Comparison of ENCODE assay signal across 9 mouse cellular contexts in the genomic region with DNA sequence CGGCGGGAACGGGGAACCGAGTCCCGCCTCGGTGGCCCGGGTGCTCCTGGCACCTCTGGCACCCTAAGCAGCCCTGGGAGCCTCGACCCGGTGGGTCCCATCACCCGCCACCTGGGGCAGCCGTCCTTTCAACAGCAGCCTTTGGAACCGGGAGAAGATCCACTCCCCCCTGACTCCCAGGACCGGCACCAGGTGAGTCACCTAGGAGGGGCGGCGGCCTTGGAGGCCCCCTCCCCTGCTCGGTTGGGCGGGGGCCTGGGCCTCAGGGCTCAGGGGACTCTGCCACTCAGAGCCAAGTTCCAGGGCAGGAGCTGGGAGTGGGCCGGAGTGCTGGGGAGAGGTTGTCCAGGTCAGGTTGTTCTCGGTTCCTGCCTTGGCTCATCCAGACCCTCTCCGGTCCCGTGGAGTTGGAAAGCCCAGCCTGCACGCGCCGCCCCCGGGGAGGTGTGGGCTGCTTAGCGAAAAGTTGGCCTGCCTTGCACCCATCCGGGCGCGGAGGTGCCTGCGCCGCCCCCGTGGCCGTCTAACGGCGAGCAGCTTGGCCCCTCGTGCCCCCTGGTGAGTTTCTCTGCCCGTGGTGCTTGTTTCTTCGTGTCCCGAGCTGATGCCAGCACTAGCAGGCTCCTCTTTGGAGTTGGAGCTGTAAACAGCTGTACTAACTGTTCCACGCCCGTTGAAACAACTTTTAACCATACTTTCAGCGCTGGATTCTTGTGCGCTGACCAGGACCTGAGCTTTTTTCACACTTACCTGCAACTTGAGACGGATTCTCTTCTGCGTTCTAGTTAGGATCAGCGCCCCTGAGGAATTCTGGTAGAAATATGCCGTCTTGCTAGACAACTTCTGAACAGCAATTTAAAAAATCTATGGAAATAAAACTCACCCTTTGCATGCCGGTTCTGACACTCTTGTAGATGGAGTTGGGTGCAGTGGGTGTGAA. TPM values are rescaled to one million over a fixed set of nuclear protein-coding genes. Genes with fewer than 3 reads are reported as not detected.
DNase-seq lines count a peak whose midpoint lies in the region; ATAC-seq and TF ChIP-seq lines count a peak whose summit lies in the region.
"Had no signal": no experiment of that assay in that cellular context is flagged by ENCODE, and none has a peak within 500 bp of the region (broad histone marks: within the 10 kb centered on the region; RNA-seq: fewer than 3 reads in every experiment).

No protein-coding gene starts in this region.

- no peaks in the 10 kb centered on the region for H3K4me1 ChIP-seq in brown adipose tissue, adult 24 weeks (ENCODE audit: control insufficient read depth, insufficient read depth, insufficient read length, low read length)
- H3K4me1 ChIP-seq in hindbrain, embryonic 12.5 days, result no peaks in the 10 kb centered on the region
- no peaks in the 10 kb centered on the region for H3K4me1 ChIP-seq in limb, embryonic 14.5 days (ENCODE audit: control insufficient read depth, insufficient read depth, low read length)
- H3K4me1 ChIP-seq in midbrain, embryonic 12.5 days, result 0 out of 2 replicates have a peak, but pooled peaks cover 4% of the 10 kb centered on the region
- no peaks in the 10 kb centered on the region for H3K4me1 ChIP-seq in stomach, postnatal 0 days (replicated peaks; ENCODE audit: control insufficient read depth, insufficient read depth)

- no peaks in the 10 kb centered on the region for H3K9me3 ChIP-seq in hindbrain, embryonic 12.5 days (replicated peaks)
- no peaks in the 10 kb centered on the region for H3K9me3 ChIP-seq in limb, embryonic 14.5 days (ENCODE audit: control insufficient read depth, low read length)
- no peaks in the 10 kb centered on the region for H3K9me3 ChIP-seq in midbrain, embryonic 12.5 days
- H3K9me3 ChIP-seq in stomach, postnatal 0 days (ENCODE audit: control insufficient read depth, low read length), result no peaks in the 10 kb centered on the region

- TF ChIP-seq POLR2A in limb, embryonic 14.5 days (IDR thresholded peaks at IDR 0.05; ENCODE audit: borderline replicate concordance, extremely low read depth, insufficient read depth, insufficient read length), result no peak

- peaks cover 17% of the 10 kb centered on the region for H3K27me3 ChIP-seq in hindbrain, embryonic 12.5 days
- peaks cover 2% of the 10 kb centered on the region; the same call in 1 of the 2 replicates for H3K27me3 ChIP-seq in limb, embryonic 14.5 days (ENCODE audit: control insufficient read depth, insufficient read depth, low read length)
- peaks cover 26% of the 10 kb centered on the region for H3K27me3 ChIP-seq in midbrain, embryonic 12.5 days
- H3K27me3 ChIP-seq in stomach, postnatal 0 days (ENCODE audit: control insufficient read depth, insufficient read depth, low read length), result no peaks in the 10 kb centered on the region

- no peak for TF ChIP-seq EP300 in stomach, postnatal 0 days (optimal IDR thresholded peaks at IDR 0.05)

- no peak; the same call in none of the 2 replicates for ATAC-seq in hindbrain, embryonic 12.5 days (ENCODE audit: low FRiP score)
- ATAC-seq in limb, embryonic 14.5 days (ENCODE audit: low FRiP score, low read depth), result no peak
- ATAC-seq in midbrain, embryonic 12.5 days (ENCODE audit: low FRiP score, low read depth), result no peak; the same call in none of the 2 replicates
- ATAC-seq in stomach, postnatal 0 days (ENCODE audit: low FRiP score, low TSS enrichment), result peak; percentile 58

- peak overlapping the region; percentile 49; the same call in 1 of the 2 replicates for H3K9ac ChIP-seq in hindbrain, embryonic 12.5 days
- H3K9ac ChIP-seq in limb, embryonic 14.5 days (ENCODE audit: low read depth, low read length, severe bottlenecking), result peak overlapping the region; percentile 49
- H3K9ac ChIP-seq in midbrain, embryonic 12.5 days (replicated peaks), result peak overlapping the region; percentile 46
- peak overlapping the region; percentile 50 for H3K9ac ChIP-seq in stomach, postnatal 0 days (ENCODE audit: low read length)

- 33% methylated on average over 45 of the region's 48 CpGs for WGBS in hindbrain, embryonic 12.5 days
- WGBS in limb, embryonic 14.5 days, result 26% methylated on average over 32 of the region's 48 CpGs
- WGBS in midbrain, embryonic 12.5 days, result 23% methylated on average over 45 of the region's 48 CpGs
- WGBS in stomach, postnatal 0 days, result 18% methylated on average over 42 of the region's 48 CpGs

- DNase-seq in layer of hippocampus, postnatal 10 days (ENCODE audit: low spot score in 2 of 2), result peak; percentile 3 to 17
- DNase-seq in layer of hippocampus, adult 9-11 months, result no peak
- peak; percentile 61 for DNase-seq in gastrocnemius, adult 2 months
- DNase-seq in limb, embryonic 14.5 days (ENCODE audit: low spot score), result no peak
- DNase-seq in stomach, postnatal 0 days (ENCODE audit: low spot score), result peak; percentile 40

- no peak overlapping the region for H3K27ac ChIP-seq in brown adipose tissue, adult 24 weeks (replicated peaks; ENCODE audit: low read depth, low read length)
- peak overlapping the region; percentile 77 for H3K27ac ChIP-seq in gastrocnemius, adult 2 months
- no peak overlapping the region for H3K27ac ChIP-seq in hindbrain, embryonic 12.5 days
- H3K27ac ChIP-seq in limb, embryonic 14.5 days (replicated peaks; ENCODE audit: low read depth, low read length), result no peak overlapping the region
- no peak overlapping the region for H3K27ac ChIP-seq in midbrain, embryonic 12.5 days (replicated peaks)
- 0 out of 2 replicates have a peak overlapping the region, but pooled peaks have one; percentile 4 for H3K27ac ChIP-seq in stomach, postnatal 0 days (replicated peaks)
- H3K27ac ChIP-seq: macrophage had no signal

- H3K36me3 ChIP-seq in hindbrain, embryonic 12.5 days, result no peaks in the 10 kb centered on the region
- no peaks in the 10 kb centered on the region for H3K36me3 ChIP-seq in limb, embryonic 14.5 days (ENCODE audit: control insufficient read depth, insufficient read depth, low read length)
- H3K36me3 ChIP-seq in midbrain, embryonic 12.5 days, result no peaks in the 10 kb centered on the region
- H3K36me3 ChIP-seq in stomach, postnatal 0 days (ENCODE audit: control insufficient read depth, insufficient read depth, low read length), result no peaks in the 10 kb centered on the region

- TF ChIP-seq CTCF in gastrocnemius, adult 2 months (IDR thresholded peaks at IDR 0.05), result no peak
- TF ChIP-seq CTCF in stomach, postnatal 0 days (IDR thresholded peaks at IDR 0.05; ENCODE audit: low read depth), result 0 out of 2 replicates have a peak, but pooled peaks have one; percentile 8

- peak overlapping the region; percentile 80 for H3K4me3 ChIP-seq in brown adipose tissue, adult 24 weeks (ENCODE audit: insufficient read depth, low read depth, low read length)
- peak overlapping the region; percentile 76 for H3K4me3 ChIP-seq in gastrocnemius, adult 2 months
- peak overlapping the region; percentile 49 for H3K4me3 ChIP-seq in hindbrain, embryonic 12.5 days
- peak overlapping the region; percentile 51 for H3K4me3 ChIP-seq in limb, embryonic 14.5 days (replicated peaks; ENCODE audit: low read length)
- peak overlapping the region; percentile 56 for H3K4me3 ChIP-seq in midbrain, embryonic 12.5 days
- H3K4me3 ChIP-seq in stomach, postnatal 0 days (ENCODE audit: low read depth, low read length), result peak overlapping the region; percentile 49

- H3K4me2 ChIP-seq in hindbrain, embryonic 12.5 days (replicated peaks), result peak overlapping the region; percentile 87
- H3K4me2 ChIP-seq in limb, embryonic 14.5 days (replicated peaks; ENCODE audit: low read depth, low read length, severe bottlenecking), result peak overlapping the region; percentile 69
- H3K4me2 ChIP-seq in midbrain, embryonic 12.5 days (replicated peaks), result peak overlapping the region; percentile 80
- H3K4me2 ChIP-seq in stomach, postnatal 0 days (replicated peaks; ENCODE audit: low read depth), result peak overlapping the region; percentile 70

- intact Hi-C loops in gastrocnemius, adult 2 months (cut with DNase I), result loop anchor here (5.0 to 10.0 kb wide), 2 partner anchors 124 to 509 kb away; no protein-coding TSS in a partner anchor

RNA-seq across cellular contexts. Expression of gene Eda, which starts 0.8 kb away (rescaled TPM):
- 1 to 10 TPM; 7.2 to 9.9 TPM for total RNA-seq in layer of hippocampus, postnatal 10 days (2021)
- polyA plus RNA-seq in brown adipose tissue, adult 24 weeks (2012; ENCODE audit: insufficient read depth, insufficient read length, missing spikeins), result 2.5 and 4.1 TPM in 2 replicates
- 1 to 10 TPM; 2.1 to 2.4 TPM for total RNA-seq in gastrocnemius, adult 2 months (2021)
- 3.1 and 3.4 TPM in 2 replicates for polyA plus RNA-seq in hindbrain, embryonic 12.5 days (2016; fragmentation: Nextera tagmentation; extraction: Ambion mirVana)
- 7.2 and 7.3 TPM in 2 replicates for polyA plus RNA-seq in limb, embryonic 14.5 days (2012; rRNA removed)
- 5.2 and 5.3 TPM in 2 replicates for polyA plus RNA-seq in limb, embryonic 14.5 days (2014; fragmentation: Nextera tagmentation; extraction: Ambion mirVana)
- 2.7 TPM in 2 replicates for polyA plus RNA-seq in midbrain, embryonic 12.5 days (2016; fragmentation: Nextera tagmentation; extraction: Ambion mirVana)
- polyA plus RNA-seq in stomach, postnatal 0 days (2015; fragmentation: Nextera tagmentation; extraction: Ambion mirVana), result 0.92 and 1.3 TPM in 2 replicates
- polyA plus RNA-seq: macrophage had no signal

Comparison
In these comparisons a context has a peak if more than half of its experiments do, and no peak if none do; other contexts are left out.
1. DNase-seq: peak in layer of hippocampus, postnatal 10 days (2 of 2), gastrocnemius, adult 2 months (single experiment) and stomach, postnatal 0 days (single experiment); none in layer of hippocampus, adult 9-11 months (single experiment) and limb, embryonic 14.5 days (single experiment).
2. H3K27ac ChIP-seq: peak in gastrocnemius, adult 2 months (single experiment) and stomach, postnatal 0 days (single experiment); none in brown adipose tissue, adult 24 weeks (single experiment), hindbrain, embryonic 12.5 days (single experiment), limb, embryonic 14.5 days (single experiment) and midbrain, embryonic 12.5 days (single experiment).
3. Peak in every context shown above with its lines, with median percentiles within 50 percentile points of each other: H3K4me3 ChIP-seq, H3K4me2 ChIP-seq and H3K9ac ChIP-seq.